Mouse (Mus musculus) stomach, postnatal 0 days (tissue): ENCODE results near the gene Dusp28. TPM values are rescaled to one million over a fixed set of nuclear protein-coding genes. Genes with fewer than 3 reads are reported as not detected.

Source experiments
- ATAC-seq: fragments of 200-750 bp; cut with Nextera tagmentation; 2 replicates; pipeline ENCODE4 v1.8.0; 2017; ENCODE audit not compliant: low FRiP score, low TSS enrichment
- DNase-seq: peaks from one replicate; pipeline ENCODE4 v3.0.0-alpha.2; 2016; ENCODE audit warnings: low spot score
- H3K27ac ChIP-seq: fragments of 300-500 bp; sonication (generic); replicated peaks from 2 replicates; pipeline ENCODE4 v1.5.1; 2014; ENCODE audit warnings: mild to moderate bottlenecking, control low read depth
- H3K27me3 ChIP-seq: fragments of 300-500 bp; sonication (generic); 2 replicates; pipeline ENCODE4 v1.6.1; 2014; ENCODE audit warnings: low read length; ENCODE audit not compliant: control insufficient read depth, insufficient read depth
- H3K36me3 ChIP-seq: fragments of 300-500 bp; sonication (generic); 2 replicates; pipeline ENCODE4 v1.6.1; 2014; ENCODE audit warnings: low read length, mixed read lengths; ENCODE audit not compliant: control insufficient read depth, insufficient read depth
- H3K4me1 ChIP-seq: fragments of 300-500 bp; sonication (generic); replicated peaks from 2 replicates; pipeline ENCODE4 v1.6.1; 2014; ENCODE audit warnings: antibody characterized with exemption; ENCODE audit not compliant: control insufficient read depth, insufficient read depth
- H3K4me2 ChIP-seq: fragments of 300-500 bp; sonication (generic); replicated peaks from 2 replicates; pipeline ENCODE4 v1.6.1; 2014; ENCODE audit warnings: low read depth, mild to moderate bottlenecking, control low read depth, moderate library complexity
- H3K4me3 ChIP-seq: fragments of 300-500 bp; sonication (generic); 2 replicates; pipeline ENCODE4 v1.5.1; 2014; ENCODE audit warnings: low read depth, low read length, control low read depth
- H3K9ac ChIP-seq: fragments of 300-500 bp; sonication (generic); 2 replicates; pipeline ENCODE4 v1.6.1; 2014; ENCODE audit warnings: mild to moderate bottlenecking, low read length, control low read depth, mixed read lengths
- H3K9me3 ChIP-seq: fragments of 300-500 bp; sonication (generic); 2 replicates; pipeline ENCODE4 v1.6.1; 2016; ENCODE audit warnings: low read length; ENCODE audit not compliant: control insufficient read depth
- CTCF ChIP-seq: IDR thresholded peaks from 2 replicates; pipeline ENCODE4 v1.5.1; 2016; ENCODE audit warnings: antibody characterized with exemption, low read depth, mild to moderate bottlenecking, moderate library complexity
- EP300 ChIP-seq: optimal IDR thresholded peaks from 2 replicates; pipeline ENCODE3; 2016; ENCODE audit warnings: antibody characterized with exemption
- WGBS: fragments of 180-500 bp; shearing (Covaris S2); extraction: QIAGEN DNeasy Blood & Tissue Kit; methylation state at CpG from one replicate; pipeline ENCODE4 v1.1.7; 2014; 5-methylcytosine and 5-hydroxymethylcytosine counted together
- polyA plus RNA-seq: library from polyadenylated mRNA; unstranded; fragments of >200 nt; fragmentation: Nextera tagmentation; extraction: Ambion mirVana; gene quantifications from 2 replicates; pipeline ENCODE4 v1.2.1, GENCODE M21; 2015

The Dusp28 gene
- polyA plus RNA-seq, 1 experiment from 2014 or later = 16.0 TPM

DNA sequence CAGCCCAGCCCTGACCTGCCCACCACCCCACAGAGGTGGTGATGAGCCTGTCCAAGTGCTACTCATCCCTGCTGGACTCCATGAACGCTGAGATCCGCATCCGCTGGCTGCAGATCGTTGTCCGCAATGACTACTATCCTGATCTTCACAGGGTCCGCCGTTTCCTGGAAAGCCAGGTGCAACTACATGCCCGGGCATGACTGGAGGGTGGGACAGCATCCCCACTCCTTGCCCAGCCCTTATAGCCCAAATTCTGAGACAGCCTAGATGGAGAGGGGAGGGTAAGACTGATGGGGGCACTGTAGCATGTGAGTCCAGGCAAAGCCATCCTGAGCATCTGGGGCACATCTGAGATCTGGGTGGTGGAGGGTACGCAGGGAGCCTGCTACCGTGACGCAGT is 12.4 kb downstream of the Dusp28 start:
- no peak for DNase-seq
- no peaks in the 10 kb centered on the region for H3K27me3 ChIP-seq
- H3K4me2 ChIP-seq = no peak overlapping the region
- H3K4me1 ChIP-seq = no peaks in the 10 kb centered on the region
- H3K9ac ChIP-seq = no peak overlapping the region
- no peak for ATAC-seq
- TF ChIP-seq EP300 = no peak
- H3K27ac ChIP-seq = no peak overlapping the region
- no peak overlapping the region for H3K4me3 ChIP-seq
- H3K9me3 ChIP-seq = no peaks in the 10 kb centered on the region
- peaks cover 39% of the 10 kb centered on the region for H3K36me3 ChIP-seq
- 90% methylated on average over 11 of the region's 11 CpGs for WGBS

DNA sequence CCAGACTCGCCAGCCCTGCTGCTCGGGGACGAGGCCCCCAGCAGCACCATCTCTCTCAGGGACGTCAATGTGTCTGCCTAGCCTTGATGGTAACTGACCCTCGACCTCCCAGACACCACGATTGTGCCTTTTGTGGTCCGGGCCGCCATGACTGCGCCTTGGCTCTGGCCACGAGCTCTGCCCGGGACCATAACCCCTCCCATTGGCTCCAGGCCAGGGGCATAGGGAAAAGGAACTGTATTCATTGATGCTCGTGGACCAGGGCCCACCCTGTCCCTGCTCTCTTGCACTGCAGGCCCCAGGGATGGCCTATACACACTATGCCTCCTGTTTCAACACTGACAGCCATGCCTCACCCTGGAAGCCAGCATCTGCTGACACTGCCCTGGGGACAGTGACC is 13.0 kb downstream of the Dusp28 start:
- Histone ChIP-seq H3K36me3 (peaks cover 39% of the 10 kb centered on the region), H3K27me3 (no peaks in the 10 kb centered on the region), H3K4me1 (no peaks in the 10 kb centered on the region), H3K4me3 (no peak overlapping the region), H3K9ac (no peak overlapping the region), H3K27ac (peak overlapping the region; percentile 24; the same call in 1 of the 2 replicates), H3K4me2 (no peak overlapping the region), H3K9me3 (no peaks in the 10 kb centered on the region)
- ATAC-seq = peak; percentile 25; the same call in 1 of the 2 replicates
- WGBS = 69% methylated on average over 12 of the region's 12 CpGs
- no peak for TF ChIP-seq EP300
- no peak for TF ChIP-seq CTCF
- peak; percentile 57 for DNase-seq

DNA sequence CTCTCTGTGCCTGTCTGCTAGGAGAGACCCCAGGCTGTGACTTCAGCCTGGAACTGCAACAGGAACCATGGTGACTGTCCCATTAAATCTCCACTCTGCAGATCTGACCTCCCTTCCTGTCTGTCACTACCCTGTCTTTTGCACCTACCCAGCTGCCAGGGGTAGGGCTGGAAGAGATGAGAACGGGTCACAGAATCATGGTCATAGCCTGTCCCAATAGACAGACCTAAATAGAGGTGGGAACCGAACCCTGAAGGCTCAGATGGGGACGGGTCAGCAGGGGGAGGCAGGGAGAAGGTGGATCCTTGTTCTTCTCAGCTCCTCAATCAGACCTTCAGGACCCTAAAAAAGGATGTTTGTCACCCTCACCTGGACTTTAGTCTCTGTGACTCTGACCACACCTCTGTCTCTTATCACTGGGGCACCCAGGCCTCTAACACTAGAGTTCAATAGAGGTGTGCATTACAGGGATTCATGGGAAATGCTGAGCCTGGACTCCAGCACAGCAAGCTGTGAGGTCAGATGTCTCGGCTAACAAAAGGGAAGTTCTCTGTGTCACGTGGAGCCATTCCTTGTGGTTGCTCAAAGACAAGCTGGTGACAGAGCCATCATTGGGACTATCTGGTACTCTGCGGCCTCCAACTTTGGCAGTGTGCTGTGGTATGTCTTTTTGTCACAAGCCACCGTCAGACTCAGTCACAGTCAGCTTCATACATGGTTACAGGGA is 13.9 kb downstream of the Dusp28 start:
- ATAC-seq (peak; percentile 88), DNase-seq (peak; percentile 54)
- H3K9ac ChIP-seq = no peak overlapping the region
- H3K4me3 ChIP-seq = no peak overlapping the region
- H3K4me2 ChIP-seq = no peak overlapping the region
- no peaks in the 10 kb centered on the region for H3K27me3 ChIP-seq
- peaks cover 36% of the 10 kb centered on the region for H3K36me3 ChIP-seq
- no peak for TF ChIP-seq EP300
- TF ChIP-seq CTCF = no peak
- H3K4me1 ChIP-seq = no peaks in the 10 kb centered on the region
- H3K9me3 ChIP-seq = no peaks in the 10 kb centered on the region
- 0 out of 2 replicates have a peak overlapping the region, but pooled peaks have one; percentile 24 for H3K27ac ChIP-seq
- 70% methylated on average over 7 of the region's 7 CpGs for WGBS

DNA sequence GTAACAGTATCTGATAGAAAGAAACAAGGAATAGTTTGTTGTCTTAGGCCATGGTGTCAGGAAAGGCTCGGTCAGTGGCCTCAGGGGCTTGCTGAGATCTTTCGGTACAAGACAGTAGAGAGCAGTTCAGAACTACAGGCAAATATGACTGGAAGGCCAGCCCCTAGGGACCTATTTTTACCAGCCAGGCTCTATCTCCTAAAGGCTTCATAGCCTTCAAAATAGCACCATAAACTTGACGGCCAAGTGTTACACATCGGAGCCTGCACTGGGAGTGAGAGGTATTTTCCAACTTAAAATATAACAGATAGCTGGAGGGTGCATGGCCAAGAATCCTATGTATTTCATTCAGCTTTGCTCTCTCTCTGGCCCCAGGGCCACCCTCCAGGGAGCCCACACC is 14.7 kb downstream of the Dusp28 start:
- Histone ChIP-seq H3K9ac (no peak overlapping the region), H3K27ac (no peak overlapping the region), H3K9me3 (no peaks in the 10 kb centered on the region), H3K4me3 (no peak overlapping the region), H3K36me3 (peaks cover 28% of the 10 kb centered on the region), H3K4me2 (no peak overlapping the region), H3K27me3 (no peaks in the 10 kb centered on the region), H3K4me1 (no peaks in the 10 kb centered on the region)
- DNase-seq = no peak
- TF ChIP-seq EP300 (no peak), CTCF (no peak)
- 84% methylated on average over 4 of the region's 4 CpGs for WGBS
- ATAC-seq = no peak

DNA sequence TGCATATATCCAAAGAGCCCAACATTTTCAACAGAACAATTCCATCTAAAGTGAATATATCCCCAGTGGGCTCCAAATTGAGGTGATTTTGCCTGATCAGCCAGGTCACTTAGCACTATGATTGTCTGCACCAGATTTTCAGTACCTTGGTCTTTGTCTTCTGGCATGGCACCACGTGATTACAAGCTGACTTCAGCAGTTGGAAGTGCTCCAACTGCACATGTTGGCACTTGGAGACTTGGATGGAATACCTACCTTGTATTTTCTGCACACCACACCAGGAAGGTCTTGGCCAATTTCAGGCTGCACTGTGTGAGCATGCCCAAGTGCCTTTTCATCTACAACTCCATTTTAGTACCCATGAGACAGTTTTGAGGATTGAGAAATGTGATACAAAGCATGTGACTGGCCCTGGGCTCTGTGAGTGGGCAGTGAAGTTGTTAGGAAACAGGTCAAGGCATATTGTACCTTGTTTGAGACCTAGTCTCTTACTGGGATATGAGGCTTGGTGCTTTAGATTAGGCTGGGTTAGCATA is 23.5 kb downstream of the Dusp28 start:
- H3K4me1 ChIP-seq = peaks cover 4% of the 10 kb centered on the region; the same call in 1 of the 2 replicates
- H3K36me3 ChIP-seq = no peaks in the 10 kb centered on the region
- no peaks in the 10 kb centered on the region for H3K9me3 ChIP-seq
- no peaks in the 10 kb centered on the region for H3K27me3 ChIP-seq
- H3K4me3 ChIP-seq = no peak overlapping the region
- no peak overlapping the region for H3K27ac ChIP-seq
- H3K4me2 ChIP-seq = no peak overlapping the region
- ATAC-seq (no peak), DNase-seq (no peak)
- TF ChIP-seq CTCF (no peak), EP300 (no peak)
- no peak overlapping the region for H3K9ac ChIP-seq
- WGBS = 8% methylated on average over 1 of the region's 1 CpGs

DNA sequence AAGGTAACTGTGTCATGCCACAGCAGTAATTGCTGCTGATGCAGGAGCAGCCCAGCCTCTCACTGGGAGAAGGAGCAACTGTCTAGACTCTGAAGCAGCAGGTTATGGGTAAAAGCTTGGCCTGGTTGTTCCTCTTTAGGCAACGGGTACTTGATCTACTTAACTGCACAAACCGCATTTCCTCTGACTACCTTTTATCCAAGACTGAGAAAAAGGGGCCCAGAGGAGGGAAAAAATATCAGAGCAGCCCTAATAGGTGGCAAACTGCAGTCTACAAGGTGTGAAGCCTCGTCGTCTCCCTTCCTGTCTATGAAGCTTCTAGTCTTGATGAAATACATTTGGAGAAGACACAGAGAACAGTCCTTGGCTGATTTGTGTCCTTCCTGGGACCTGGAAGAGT is 26.8 kb downstream of the Dusp28 start:
- Histone ChIP-seq H3K9ac (peak overlapping the region; percentile 71; the same call in 1 of the 2 replicates), H3K36me3 (no peaks in the 10 kb centered on the region; the same call in 1 of the 2 replicates), H3K4me1 (peaks cover 6% of the 10 kb centered on the region; the same call in 1 of the 2 replicates), H3K9me3 (no peaks in the 10 kb centered on the region), H3K4me3 (peak overlapping the region; percentile 70), H3K27me3 (no peaks in the 10 kb centered on the region), H3K27ac (peak overlapping the region; percentile 96), H3K4me2 (peak overlapping the region; percentile 81)
- 67% methylated on average over 4 of the region's 4 CpGs for WGBS
- TF ChIP-seq EP300 = no peak
- TF ChIP-seq CTCF = no peak
- ATAC-seq (no peak), DNase-seq (no peak)
